22 mouse cellular contexts compared by ENCODE assay signal in the genomic region with DNA sequence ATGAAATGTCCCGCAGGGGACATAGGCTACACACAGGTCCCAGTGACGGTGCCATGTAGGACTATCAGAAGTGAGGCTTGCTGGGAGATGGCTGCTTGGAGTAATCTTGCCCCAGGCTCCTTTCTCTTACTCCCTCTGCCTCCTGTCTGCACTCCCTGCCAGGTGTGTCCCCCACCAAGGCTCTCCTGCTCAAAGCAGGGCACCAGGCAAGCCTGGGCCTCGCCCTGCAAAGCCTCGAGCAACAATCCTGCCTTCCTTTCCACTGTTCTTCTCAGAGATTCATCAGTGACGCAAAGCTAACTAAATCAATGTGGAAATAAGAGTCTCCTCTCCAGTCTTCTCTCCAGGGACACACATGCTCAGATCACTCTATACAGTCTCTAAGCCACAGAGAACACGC. TPM values are rescaled to one million over a fixed set of nuclear protein-coding genes. Genes with fewer than 3 reads are reported as not detected.
DNase-seq lines count a peak whose midpoint lies in the region; ATAC-seq lines count a peak whose summit lies in the region.
"Had no signal": no experiment of that assay in that cellular context is flagged by ENCODE, and none has a peak within 500 bp of the region (broad histone marks: within the 10 kb centered on the region; RNA-seq: fewer than 3 reads in every experiment).

No protein-coding gene starts in this region.

- WGBS in hindbrain, embryonic 13.5 days: 88% methylated on average over 6 of the region's 6 CpGs
- WGBS in hindbrain, embryonic 14.5 days: 81% methylated on average over 6 of the region's 6 CpGs
- WGBS in neural tube, embryonic 11.5 days: 86% methylated on average over 6 of the region's 6 CpGs
- WGBS in neural tube, embryonic 15.5 days: 84% methylated on average over 6 of the region's 6 CpGs
- 83% methylated on average over 6 of the region's 6 CpGs for WGBS in forebrain, embryonic 15.5 days

- H3K36me3 ChIP-seq in hindbrain, embryonic 13.5 days: peaks cover 62% of the 10 kb centered on the region
- peaks cover 49% of the 10 kb centered on the region for H3K36me3 ChIP-seq in hindbrain, embryonic 14.5 days (replicated peaks; ENCODE audit: control insufficient read depth, insufficient read depth)
- H3K36me3 ChIP-seq in neural tube, embryonic 11.5 days (ENCODE audit: control insufficient read depth, insufficient read depth, low read length): peaks cover 8% of the 10 kb centered on the region
- peaks cover 49% of the 10 kb centered on the region for H3K36me3 ChIP-seq in neural tube, embryonic 15.5 days
- H3K36me3 ChIP-seq in forebrain, embryonic 15.5 days: peaks cover 55% of the 10 kb centered on the region

- H3K4me1 ChIP-seq in hindbrain, embryonic 13.5 days (replicated peaks): no peaks in the 10 kb centered on the region
- H3K4me1 ChIP-seq in hindbrain, embryonic 14.5 days (replicated peaks; ENCODE audit: control insufficient read depth, insufficient read depth, low read length): no peaks in the 10 kb centered on the region
- no peaks in the 10 kb centered on the region for H3K4me1 ChIP-seq in neural tube, embryonic 11.5 days (ENCODE audit: control insufficient read depth, insufficient read depth, low read length)
- no peaks in the 10 kb centered on the region for H3K4me1 ChIP-seq in neural tube, embryonic 15.5 days
- H3K4me1 ChIP-seq in forebrain, embryonic 15.5 days: no peaks in the 10 kb centered on the region
- H3K4me1 ChIP-seq: embryonic facial prominence, embryonic 12.5 days; forebrain, embryonic 12.5 days had no signal

- no peak for ATAC-seq in hindbrain, embryonic 13.5 days (ENCODE audit: low FRiP score)
- ATAC-seq in hindbrain, embryonic 14.5 days (ENCODE audit: low FRiP score): no peak
- no peak for ATAC-seq in neural tube, embryonic 11.5 days (ENCODE audit: insufficient read depth, low FRiP score, low TSS enrichment)
- ATAC-seq in neural tube, embryonic 15.5 days (ENCODE audit: low FRiP score): no peak
- ATAC-seq in forebrain, embryonic 15.5 days (replicated peaks): no peak
- ATAC-seq: forebrain, embryonic 14.5 days; forebrain, postnatal 0 days had no signal

- H3K9ac ChIP-seq in hindbrain, embryonic 13.5 days: no peak overlapping the region
- H3K9ac ChIP-seq in hindbrain, embryonic 14.5 days: no peak overlapping the region
- 0 out of 2 replicates have a peak overlapping the region, but pooled peaks have one; percentile 22 for H3K9ac ChIP-seq in neural tube, embryonic 11.5 days (ENCODE audit: low read length)
- no peak overlapping the region for H3K9ac ChIP-seq in neural tube, embryonic 15.5 days (replicated peaks)
- H3K9ac ChIP-seq in forebrain, embryonic 15.5 days (replicated peaks): no peak overlapping the region
- H3K9ac ChIP-seq: embryonic facial prominence, embryonic 12.5 days; forebrain, embryonic 12.5 days; forebrain, postnatal 0 days had no signal

- H3K4me2 ChIP-seq in hindbrain, embryonic 13.5 days: no peak overlapping the region
- H3K4me2 ChIP-seq in hindbrain, embryonic 14.5 days (replicated peaks): no peak overlapping the region
- H3K4me2 ChIP-seq in neural tube, embryonic 11.5 days (ENCODE audit: low read depth): no peak overlapping the region
- H3K4me2 ChIP-seq in neural tube, embryonic 15.5 days: no peak overlapping the region
- no peak overlapping the region for H3K4me2 ChIP-seq in forebrain, embryonic 15.5 days (replicated peaks)
- H3K4me2 ChIP-seq: embryonic facial prominence, embryonic 12.5 days; forebrain, embryonic 12.5 days had no signal

- no peak for DNase-seq in hindbrain, embryonic 14.5 days (ENCODE audit: low spot score)
- no peak for DNase-seq in neural tube, embryonic 11.5 days (ENCODE audit: low spot score)
- DNase-seq in fat pad, adult 2 months (ENCODE audit: extremely low read depth, low read depth, low spot score): peak; percentile 39
- DNase-seq in frontal cortex, postnatal 14 days (ENCODE audit: low spot score in 2 of 2): no peak
- DNase-seq: adrenal gland, adult 2 months; adrenal gland, postnatal 10 days; adrenal gland, postnatal 25 days; cerebellum, adult 11 months; cerebellum, adult 18-20 months; cerebellum, adult 8-10 months; cerebellum, adult 9-11 months; cerebellum, postnatal 14 days; cerebellum, postnatal 36 days; embryo, embryonic 11 days; forebrain, postnatal 0 days had no signal

- H3K4me3 ChIP-seq in hindbrain, embryonic 13.5 days: no peak overlapping the region
- H3K4me3 ChIP-seq in hindbrain, embryonic 14.5 days (replicated peaks; ENCODE audit: low read length): no peak overlapping the region
- no peak overlapping the region for H3K4me3 ChIP-seq in neural tube, embryonic 11.5 days (ENCODE audit: low read depth, low read length)
- H3K4me3 ChIP-seq in neural tube, embryonic 15.5 days (replicated peaks): no peak overlapping the region
- no peak overlapping the region for H3K4me3 ChIP-seq in forebrain, embryonic 15.5 days
- H3K4me3 ChIP-seq: embryonic facial prominence, embryonic 12.5 days; forebrain, embryonic 10.5 days; forebrain, embryonic 12.5 days had no signal

- H3K27ac ChIP-seq in hindbrain, embryonic 13.5 days: peak overlapping the region; percentile 18; the same call in 1 of the 2 replicates
- H3K27ac ChIP-seq in hindbrain, embryonic 14.5 days: no peak overlapping the region
- no peak overlapping the region; the same call in 1 of the 2 replicates for H3K27ac ChIP-seq in neural tube, embryonic 11.5 days (ENCODE audit: low read depth, low read length)
- no peak overlapping the region for H3K27ac ChIP-seq in neural tube, embryonic 15.5 days (replicated peaks)
- no peak overlapping the region for H3K27ac ChIP-seq in forebrain, embryonic 15.5 days (replicated peaks)
- H3K27ac ChIP-seq: embryonic facial prominence, embryonic 12.5 days; forebrain, embryonic 10.5 days; forebrain, embryonic 12.5 days had no signal

- no peaks in the 10 kb centered on the region for H3K9me3 ChIP-seq in hindbrain, embryonic 13.5 days
- no peaks in the 10 kb centered on the region for H3K9me3 ChIP-seq in hindbrain, embryonic 14.5 days (ENCODE audit: control insufficient read depth, low read length)
- H3K9me3 ChIP-seq in neural tube, embryonic 11.5 days (ENCODE audit: control insufficient read depth, low read length): no peaks in the 10 kb centered on the region
- H3K9me3 ChIP-seq in neural tube, embryonic 15.5 days (replicated peaks): no peaks in the 10 kb centered on the region
- H3K9me3 ChIP-seq in forebrain, embryonic 15.5 days: 0 out of 2 replicates have a peak, but pooled peaks cover 6% of the 10 kb centered on the region
- H3K9me3 ChIP-seq: embryonic facial prominence, embryonic 12.5 days; forebrain, embryonic 10.5 days; forebrain, embryonic 12.5 days had no signal

- no peaks in the 10 kb centered on the region for H3K27me3 ChIP-seq in hindbrain, embryonic 13.5 days
- H3K27me3 ChIP-seq in hindbrain, embryonic 14.5 days (ENCODE audit: control insufficient read depth, insufficient read depth, low read length): no peaks in the 10 kb centered on the region
- no peaks in the 10 kb centered on the region for H3K27me3 ChIP-seq in neural tube, embryonic 11.5 days (ENCODE audit: control insufficient read depth, insufficient read depth, low read length)
- no peaks in the 10 kb centered on the region for H3K27me3 ChIP-seq in neural tube, embryonic 15.5 days (replicated peaks)
- no peaks in the 10 kb centered on the region for H3K27me3 ChIP-seq in forebrain, embryonic 15.5 days
- H3K27me3 ChIP-seq: embryonic facial prominence, embryonic 12.5 days; forebrain, embryonic 12.5 days had no signal

RNA-seq across cellular contexts. Expression of gene Katnal1, which starts 12.3 kb away (rescaled TPM):
- 33.4 and 34.4 TPM in 2 replicates for polyA plus RNA-seq in hindbrain, embryonic 13.5 days (2015; fragmentation: Nextera tagmentation; extraction: Ambion mirVana)
- 38.0 and 40.9 TPM in 2 replicates for polyA plus RNA-seq in hindbrain, embryonic 14.5 days (2014; fragmentation: Nextera tagmentation; extraction: Ambion mirVana)
- polyA plus RNA-seq in neural tube, embryonic 11.5 days (2014; fragmentation: Nextera tagmentation; extraction: Ambion mirVana): 23.4 and 34.1 TPM in 2 replicates
- polyA plus RNA-seq in neural tube, embryonic 15.5 days (2015; fragmentation: Nextera tagmentation; extraction: Ambion mirVana): 33.0 and 35.1 TPM in 2 replicates
- 35.0 and 36.3 TPM in 2 replicates for polyA plus RNA-seq in forebrain, embryonic 15.5 days (2015; fragmentation: Nextera tagmentation; extraction: Ambion mirVana)
